Mouse (Mus musculus) forebrain, embryonic 14.5 days (tissue): Measurements from ENCODE around the gene Ugt1a10. TPM values are rescaled to one million over a fixed set of nuclear protein-coding genes. Genes with fewer than 3 reads are reported as not detected.
"Not testable (repeated sequence)": the region's sequence is repeated elsewhere in the genome, so short reads cannot be mapped to it uniquely, and the experiment has no call there.

ENCODE experiments used
- ATAC-seq: fragments of 200-750 bp; cut with Nextera tagmentation; 2 replicates; pipeline ENCODE4 v1.8.0; 2017; ENCODE audit warnings: mild to moderate bottlenecking, moderate library complexity
- DNase-seq: peaks from one replicate; pipeline ENCODE4 v3.0.0-alpha.2; 2015; ENCODE audit warnings: low spot score
- H3K27ac ChIP-seq: fragments of 300-500 bp; sonication (generic); 2 replicates; pipeline ENCODE4 v1.5.1; 2014; ENCODE audit warnings: low read depth, mild to moderate bottlenecking, control low read depth, low read length, moderate library complexity
- H3K27me3 ChIP-seq: fragments of 300-500 bp; sonication (generic); replicated peaks from 2 replicates; pipeline ENCODE4 v1.6.1; 2014; ENCODE audit warnings: low read length, control low read depth, mixed read lengths; ENCODE audit not compliant: control insufficient read depth, insufficient read depth
- H3K36me3 ChIP-seq: fragments of 300-500 bp; sonication (generic); 2 replicates; pipeline ENCODE4 v1.6.1; 2014; ENCODE audit warnings: low read length, control low read depth; ENCODE audit not compliant: control insufficient read depth, insufficient read depth
- H3K4me1 ChIP-seq: fragments of 300-500 bp; sonication (generic); 2 replicates; pipeline ENCODE4 v1.6.1; 2014; ENCODE audit warnings: antibody characterized with exemption, low read length, control low read depth; ENCODE audit not compliant: control insufficient read depth, insufficient read depth
- H3K4me2 ChIP-seq: fragments of 300-500 bp; sonication (generic); 2 replicates; pipeline ENCODE4 v1.6.1; 2014; ENCODE audit warnings: mild to moderate bottlenecking, control low read depth, low read length
- H3K4me3 ChIP-seq: fragments of 300-500 bp; sonication (generic); 2 replicates; pipeline ENCODE4 v1.5.1; 2014; ENCODE audit warnings: low read depth, low read length, control low read depth
- H3K9ac ChIP-seq: fragments of 300-500 bp; sonication (generic); 2 replicates; pipeline ENCODE4 v1.6.1; 2014; ENCODE audit warnings: mild to moderate bottlenecking, low read length, control low read depth, moderate library complexity
- H3K9me3 ChIP-seq: fragments of 300-500 bp; sonication (generic); replicated peaks from 2 replicates; pipeline ENCODE4 v1.6.1; 2016; ENCODE audit warnings: low read length, control low read depth, mixed read lengths; ENCODE audit not compliant: control insufficient read depth
- WGBS: fragments of 180-500 bp; shearing (Covaris S2); extraction: QIAGEN DNeasy Blood & Tissue Kit; methylation state at CpG from one replicate; pipeline ENCODE4 v1.1.7; 2014; 5-methylcytosine and 5-hydroxymethylcytosine counted together
- polyA plus RNA-seq: library from polyadenylated mRNA; unstranded; fragments of >200 nt; fragmentation: Nextera tagmentation; extraction: Ambion mirVana; gene quantifications from 2 replicates; pipeline ENCODE4 v1.2.1, GENCODE M21; 2014

The Ugt1a10 gene
- polyA plus RNA-seq, 1 experiment from 2014 or later = not detected

DNA sequence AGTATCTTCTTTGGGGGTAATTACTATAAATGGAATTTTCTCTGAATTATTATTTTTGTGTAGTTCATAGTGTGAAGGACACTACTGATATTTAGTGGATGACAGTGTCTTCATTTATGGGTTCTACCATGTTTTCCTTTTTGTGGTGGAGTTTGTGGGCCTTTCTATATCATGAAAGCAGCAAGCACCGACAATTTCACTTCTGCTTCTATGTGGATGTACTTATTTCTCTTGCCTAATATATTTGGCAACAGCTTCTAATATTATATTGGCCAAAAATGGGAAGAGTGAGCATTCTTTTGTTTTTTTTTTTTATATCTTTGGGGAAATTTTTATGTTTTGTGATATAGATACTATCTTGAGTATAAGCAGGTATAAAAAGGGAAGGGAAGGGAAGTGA is 26.5 kb downstream of the Ugt1a10 start:
- Histone ChIP-seq H3K4me1 (no peaks in the 10 kb centered on the region), H3K9ac (no peak overlapping the region), H3K9me3 (no peaks in the 10 kb centered on the region), H3K4me2 (no peak overlapping the region), H3K36me3 (no peaks in the 10 kb centered on the region), H3K27ac (no peak overlapping the region), H3K27me3 (no peaks in the 10 kb centered on the region), H3K4me3 (no peak overlapping the region)
- DNase-seq (no peak), ATAC-seq (no peak)
- WGBS = 94% methylated on average over 1 of the region's 1 CpGs

DNA sequence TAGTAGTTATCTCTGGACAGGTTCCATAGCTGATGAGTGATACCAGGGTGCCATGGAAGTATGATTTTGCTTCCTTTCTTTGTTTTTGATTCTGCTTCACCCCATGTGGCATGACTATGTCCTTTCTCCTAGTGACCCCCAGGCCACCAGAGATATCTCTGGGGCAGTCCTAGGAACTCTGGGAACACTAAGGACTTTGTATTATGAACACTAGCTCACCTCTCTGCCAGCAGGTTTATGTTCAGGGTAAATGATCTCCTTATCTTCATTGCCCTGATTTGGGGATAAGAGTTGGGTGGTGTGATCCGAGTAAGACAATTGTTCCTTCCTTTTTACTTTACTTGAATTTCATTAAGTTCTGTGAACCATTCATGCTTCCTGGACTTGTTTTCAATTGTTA is 30.9 kb downstream of the Ugt1a10 start:
- no peaks in the 10 kb centered on the region for H3K27me3 ChIP-seq
- no peaks in the 10 kb centered on the region for H3K4me1 ChIP-seq
- no peaks in the 10 kb centered on the region for H3K9me3 ChIP-seq
- 67% methylated on average over 1 of the region's 1 CpGs for WGBS
- no peak overlapping the region for H3K9ac ChIP-seq
- H3K4me3 ChIP-seq = no peak overlapping the region
- no peak overlapping the region for H3K4me2 ChIP-seq
- no peak overlapping the region for H3K27ac ChIP-seq
- DNase-seq (no peak), ATAC-seq (no peak)
- H3K36me3 ChIP-seq = no peaks in the 10 kb centered on the region

DNA sequence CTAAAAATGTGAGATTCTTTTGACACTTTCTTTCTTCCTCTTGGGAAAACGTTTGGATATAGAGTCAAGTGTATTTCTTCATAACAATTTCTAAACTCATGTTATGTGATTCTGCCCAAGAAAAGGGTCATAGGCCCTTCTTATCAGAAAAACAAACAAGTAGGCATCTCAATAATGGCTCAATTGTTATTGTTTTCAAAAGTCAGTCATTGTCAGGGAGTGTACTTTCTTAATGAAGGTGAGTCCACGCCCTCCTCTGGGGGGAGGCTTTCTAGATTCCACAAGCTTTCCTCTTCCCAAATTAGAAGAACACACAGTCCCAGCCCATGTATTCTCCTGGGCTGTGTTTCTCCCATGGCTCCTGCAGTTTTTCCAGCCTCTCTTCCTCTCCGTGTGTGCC is 32.3 kb downstream of the Ugt1a10 start, which contains the start of gene Ugt1a8:
Ugt1a8 (plus strand) TSS at position 301 of the 400 bp plus-strand sequence.
- Histone ChIP-seq H3K4me2 (no peak within 1 kb of the TSS), H3K9ac (no peak within 1 kb of the TSS), H3K4me3 (no peak within 1 kb of the TSS), H3K27ac (no peak within 1 kb of the TSS), H3K4me1 (no peaks in the 10 kb centered on the region), H3K9me3 (no peaks in the 10 kb centered on the region), H3K27me3 (no peaks in the 10 kb centered on the region), H3K36me3 (no peaks in the 10 kb centered on the region)
- DNase-seq (no peak), ATAC-seq (no peak)
- WGBS = 86% methylated on average over 3 of the region's 3 CpGs

DNA sequence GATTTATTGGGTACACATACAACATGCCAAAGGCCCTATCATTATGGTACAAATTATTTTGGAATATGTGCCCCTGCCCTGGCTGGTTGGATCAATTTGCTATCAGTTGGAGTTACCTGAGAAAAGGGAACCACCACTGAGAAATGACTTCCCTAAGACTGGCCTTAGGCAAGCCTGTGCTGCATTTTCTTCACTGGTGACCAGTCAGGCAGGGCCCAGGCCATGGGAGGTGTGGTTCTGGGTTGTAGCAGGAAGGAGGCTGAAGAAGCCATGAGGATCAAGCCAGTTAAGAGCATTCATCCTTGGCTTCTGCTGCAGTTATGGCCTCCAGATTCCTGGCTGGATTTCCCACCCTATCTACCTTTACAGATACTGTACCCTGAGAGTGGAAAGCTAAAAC is 37.2 kb downstream of the Ugt1a10 start:
- H3K27me3 ChIP-seq = no peaks in the 10 kb centered on the region
- no peak overlapping the region for H3K4me2 ChIP-seq
- no peaks in the 10 kb centered on the region for H3K36me3 ChIP-seq
- H3K4me1 ChIP-seq = no peaks in the 10 kb centered on the region
- no peak overlapping the region for H3K27ac ChIP-seq
- no peak overlapping the region for H3K9ac ChIP-seq
- DNase-seq (no peak), ATAC-seq (no peak)
- no peak overlapping the region for H3K4me3 ChIP-seq
- no peaks in the 10 kb centered on the region for H3K9me3 ChIP-seq

DNA sequence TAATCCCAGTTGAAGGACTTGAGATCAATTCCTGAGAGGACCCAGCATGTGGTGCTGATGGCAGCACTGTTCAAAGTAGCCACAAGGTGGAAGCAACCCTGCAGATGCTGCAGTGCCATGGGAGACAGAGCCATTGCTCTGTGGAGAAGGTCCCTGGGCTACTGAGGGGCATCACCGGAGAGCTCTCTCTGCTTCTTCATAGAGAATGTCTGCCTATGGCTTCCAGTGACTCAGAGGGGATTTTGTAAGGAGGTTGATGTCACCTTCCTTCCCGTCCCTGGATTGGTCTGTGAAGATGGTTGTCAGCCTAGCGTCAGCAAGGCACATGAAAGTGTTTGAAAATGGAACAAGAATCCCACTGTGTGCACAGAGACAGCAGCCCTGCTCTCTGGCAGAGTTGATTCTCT is 39.1 kb downstream of the Ugt1a10 start:
- H3K9ac ChIP-seq, H3K4me1 ChIP-seq, H3K27me3 ChIP-seq, H3K9me3 ChIP-seq, H3K36me3 ChIP-seq, H3K27ac ChIP-seq, H3K4me2 ChIP-seq, H3K4me3 ChIP-seq, ATAC-seq, DNase-seq: not testable (repeated sequence)
- WGBS = 80% methylated on average over 3 of the region's 3 CpGs

DNA sequence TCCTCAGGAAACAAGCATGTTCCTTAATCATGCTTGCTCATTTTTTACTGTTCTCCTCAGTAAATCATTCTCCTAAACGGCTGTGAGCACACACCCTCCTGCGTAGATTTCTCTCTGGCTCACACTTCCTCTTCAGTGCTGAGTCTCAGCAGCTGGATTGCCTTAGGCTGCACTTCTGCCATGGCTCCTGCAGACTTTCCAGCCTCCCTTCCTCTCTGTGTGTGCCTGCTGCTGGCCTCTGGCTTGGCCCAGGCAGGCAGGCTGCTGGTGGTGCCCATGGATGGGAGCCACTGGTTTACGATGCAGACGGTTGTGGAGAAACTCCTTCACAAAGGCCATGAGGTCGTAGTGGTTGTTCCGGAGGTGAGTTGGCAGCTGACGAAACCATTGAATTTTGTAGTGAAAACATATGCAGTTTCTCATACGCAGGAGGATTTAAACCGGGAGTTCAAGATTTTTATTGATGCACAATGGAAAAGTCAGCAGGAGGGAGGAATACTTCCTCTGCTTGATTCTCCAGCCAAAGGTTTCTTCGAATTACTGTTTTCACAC is 39.8 kb downstream of the Ugt1a10 start, which contains the start of gene Ugt1a7c:
Ugt1a7c (plus strand) TSS at position 122 of the 552 bp plus-strand sequence.
- no peak for DNase-seq
- Histone ChIP-seq H3K4me2 (no peak within 1 kb of the TSS), H3K27me3 (no peaks in the 10 kb centered on the region), H3K9ac (no peak within 1 kb of the TSS), H3K27ac (no peak within 1 kb of the TSS), H3K4me3 (no peak within 1 kb of the TSS), H3K36me3 (no peaks in the 10 kb centered on the region), H3K4me1 (no peaks in the 10 kb centered on the region), H3K9me3 (no peaks in the 10 kb centered on the region)
- 65% methylated on average over 10 of the region's 10 CpGs for WGBS
- ATAC-seq = no peak

DNA sequence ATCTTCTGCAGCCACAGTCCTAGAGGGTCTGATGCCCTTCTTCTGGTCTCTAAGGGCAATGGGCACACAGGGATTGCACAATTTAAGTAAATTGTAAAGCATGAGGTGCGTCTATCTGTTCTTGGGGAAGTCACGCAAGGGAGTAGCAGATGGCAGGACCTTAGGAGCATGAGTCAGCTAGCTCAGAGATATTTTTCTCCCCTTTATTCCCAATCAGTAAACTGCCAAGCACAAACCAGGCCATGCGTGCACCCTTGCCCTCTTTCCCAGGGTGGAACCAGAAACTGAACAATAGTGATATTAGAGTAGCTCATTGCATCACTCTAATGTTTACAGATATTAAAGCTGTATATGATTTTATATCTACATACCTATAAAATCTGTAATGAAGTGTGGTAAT is 43.4 kb downstream of the Ugt1a10 start:
- not testable (repeated sequence) for H3K36me3 ChIP-seq, H3K9me3 ChIP-seq, H3K4me2 ChIP-seq, H3K27me3 ChIP-seq, H3K4me3 ChIP-seq, DNase-seq, ATAC-seq, H3K9ac ChIP-seq, H3K4me1 ChIP-seq, H3K27ac ChIP-seq
- WGBS = 89% methylated on average over 3 of the region's 3 CpGs

DNA sequence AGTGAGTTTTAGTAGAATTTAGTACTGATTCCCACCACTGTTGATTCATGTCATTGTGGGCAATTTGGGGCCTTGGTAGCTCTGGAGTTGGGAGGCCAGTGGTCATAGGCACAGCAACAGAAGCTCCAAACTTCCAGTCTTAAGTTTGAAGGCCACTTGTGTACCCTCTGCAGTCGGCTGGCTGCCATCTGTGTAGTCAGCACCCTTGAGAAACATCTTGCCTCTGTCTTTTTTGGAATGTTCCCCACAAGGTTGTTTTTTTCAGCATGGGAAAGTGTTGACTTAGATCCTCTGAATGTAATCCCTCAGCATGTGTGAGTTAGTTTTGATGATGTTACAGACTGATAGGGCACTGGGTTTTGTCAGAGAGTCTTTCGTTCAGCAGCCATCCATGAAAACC is 44.5 kb downstream of the Ugt1a10 start:
- H3K9me3 ChIP-seq, H3K4me1 ChIP-seq, H3K27ac ChIP-seq, H3K27me3 ChIP-seq, H3K4me2 ChIP-seq, ATAC-seq, DNase-seq, H3K9ac ChIP-seq, H3K36me3 ChIP-seq, H3K4me3 ChIP-seq: not testable (repeated sequence)
- 88% methylated on average over 2 of the region's 2 CpGs for WGBS

DNA sequence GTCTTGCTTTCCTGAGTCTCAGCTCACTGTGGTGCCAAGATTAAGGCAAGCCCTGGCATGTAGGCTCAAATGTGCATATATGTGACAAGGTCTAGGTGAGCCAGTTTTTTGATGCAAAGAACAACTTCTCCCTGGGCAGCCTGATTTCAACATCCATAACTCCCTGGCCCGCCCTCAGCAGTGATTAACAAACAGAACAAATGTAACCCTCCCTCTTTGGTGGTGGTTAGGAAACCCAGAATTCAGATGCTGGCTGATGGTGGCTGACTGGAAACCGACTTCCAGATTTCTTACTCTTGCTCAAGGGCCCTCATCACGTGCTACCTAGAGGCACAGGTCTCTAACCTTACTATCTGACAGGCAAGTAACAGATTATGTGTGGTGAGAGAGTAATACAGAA is 47.8 kb downstream of the Ugt1a10 start, which contains the start of gene Ugt1a6b:
Ugt1a6b (plus strand) TSS at position 234 of the 400 bp plus-strand sequence.
- not testable (repeated sequence) for H3K4me2 ChIP-seq, H3K27ac ChIP-seq, H3K27me3 ChIP-seq, H3K9ac ChIP-seq, H3K9me3 ChIP-seq, H3K4me1 ChIP-seq, ATAC-seq, H3K36me3 ChIP-seq, DNase-seq, H3K4me3 ChIP-seq
- WGBS = 65% methylated on average over 3 of the region's 3 CpGs
